In genomic region chr3:138714788-138715187, GRCm38 (mm10) we compare ENCODE assay signal across 29 mouse cellular contexts.
"Had no signal": no experiment of that assay in that cellular context is flagged by ENCODE, and none has a peak within 500 bp of the region (broad histone marks: within the 10 kb centered on the region; RNA-seq: fewer than 3 reads in every experiment).

No protein-coding gene starts in this region.

- H3K27me3 ChIP-seq: heart, embryonic 12.5 days; heart, embryonic 13.5 days; heart, embryonic 15.5 days; hindbrain, embryonic 12.5 days; hindbrain, embryonic 13.5 days; hindbrain, embryonic 15.5 days; intestine, embryonic 15.5 days; kidney, embryonic 15.5 days had no signal

- ATAC-seq: hindbrain, embryonic 16.5 days; hindbrain, postnatal 0 days; inflammation-experienced regulatory T-cells, adult 6 months; intestine, embryonic 15.5 days; intestine, embryonic 16.5 days; intestine, postnatal 0 days had no signal

- DNase-seq: heart, postnatal 10 days; heart, postnatal 14 days; heart, postnatal 36 days; heart, postnatal 4 days; kidney, adult 11 months; kidney, adult 18-20 months; kidney, adult 2 months; kidney, adult 8-10 months; kidney, adult 9 months; kidney, postnatal 10 days; kidney, postnatal 14 days; kidney, postnatal 25 days; kidney, postnatal 36 days; kidney, postnatal 4 days; layer of hippocampus, adult 9-11 months; layer of hippocampus, postnatal 36 days had no signal
